Mouse (Mus musculus) MEL-GATA-1-ER (cell line): ENCODE measurements around the gene Acsl5.

Experiments used
- DNase-seq: peaks from one replicate; pipeline ENCODE4 v3.0.0-alpha.2; 2012; ENCODE audit warnings: low read depth; ENCODE audit errors: extremely low read depth

Gene Acsl5

DNA sequence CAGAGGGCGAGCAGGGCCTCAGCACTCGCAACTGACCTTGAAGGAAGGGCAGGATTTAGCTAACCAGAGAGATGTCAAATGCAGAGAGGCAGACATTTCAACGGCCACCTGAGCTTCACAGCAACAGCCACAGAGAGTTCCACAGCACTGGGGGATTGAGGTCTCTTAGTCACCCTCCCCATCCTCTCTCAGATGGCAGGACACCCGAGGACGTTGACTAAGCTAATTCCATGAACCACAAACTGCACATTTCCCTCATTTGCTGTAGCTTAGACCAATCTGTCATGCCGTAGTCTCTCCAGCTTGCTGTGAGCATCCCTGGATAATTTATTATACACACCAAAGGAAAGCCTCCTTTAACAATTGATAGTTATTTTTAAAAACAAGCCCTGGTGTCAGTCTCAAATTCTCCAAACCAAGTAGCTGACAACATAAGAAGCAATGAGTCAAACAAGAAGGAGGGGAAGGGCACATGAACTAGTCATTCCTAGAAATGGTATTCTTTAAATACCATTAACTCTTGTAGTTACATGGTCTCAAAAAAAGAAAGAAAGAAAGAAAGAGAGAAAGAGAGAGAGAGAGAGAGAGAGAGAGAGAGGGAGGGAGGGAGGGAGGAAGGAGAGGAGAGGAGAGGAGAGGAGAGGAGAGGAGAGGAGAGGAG lies 11.8 kb upstream of the Acsl5 start:
- DNase-seq: no peak

DNA sequence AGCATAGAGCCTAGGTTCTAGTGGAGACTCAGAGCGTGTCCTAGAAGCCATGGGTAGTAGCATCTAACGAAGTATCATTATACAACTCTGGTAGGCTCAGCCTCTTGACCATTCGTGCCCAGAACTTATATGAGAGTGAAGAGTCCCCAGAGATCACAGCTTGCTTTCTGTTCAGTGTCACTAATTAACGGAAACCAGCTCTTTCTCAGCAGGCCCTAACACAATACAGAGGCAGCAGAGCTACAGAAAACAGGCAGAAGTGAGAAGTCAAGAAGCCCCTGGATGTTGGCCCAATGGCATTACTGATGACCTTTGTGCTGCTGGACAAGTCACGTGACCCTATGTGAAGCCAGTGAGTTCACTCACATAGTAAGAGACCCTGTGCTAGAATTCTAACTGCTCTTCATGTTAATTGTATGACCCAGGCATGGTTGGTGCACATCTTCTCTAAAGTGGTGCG lies 10.5 kb upstream of the Acsl5 start, which contains the start of gene Gucy2g:
TSS of gene Gucy2g (minus strand) at position 51 of the 460 bp plus-strand sequence.
- no peak for DNase-seq

DNA sequence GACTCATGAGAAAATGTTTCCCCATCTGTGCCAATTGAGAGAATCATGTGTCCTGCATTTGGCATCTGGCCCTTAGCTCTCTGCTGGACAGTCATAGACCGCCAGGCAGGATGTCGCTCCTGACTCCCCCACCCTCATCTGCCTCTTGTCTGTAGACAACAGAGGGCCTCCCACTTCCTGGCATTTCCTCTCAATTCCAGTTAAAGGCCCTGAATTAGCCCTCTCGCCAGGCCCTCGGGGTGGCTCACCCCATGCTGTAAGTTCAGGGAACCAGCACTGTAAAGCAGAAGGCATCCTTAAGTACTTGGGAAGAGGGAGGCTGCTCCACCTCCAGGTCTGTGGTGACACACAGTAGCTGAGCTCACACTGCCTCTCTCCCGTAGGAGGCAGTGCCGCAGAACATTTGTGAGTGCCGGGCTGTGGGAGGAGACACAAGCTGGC lies 6.9 kb upstream of the Acsl5 start:
- DNase-seq: no peak

GRCm38 (mm10) chr19:55247563-55247962 lies 4.2 kb upstream of the Acsl5 start:
- no peak for DNase-seq

DNA sequence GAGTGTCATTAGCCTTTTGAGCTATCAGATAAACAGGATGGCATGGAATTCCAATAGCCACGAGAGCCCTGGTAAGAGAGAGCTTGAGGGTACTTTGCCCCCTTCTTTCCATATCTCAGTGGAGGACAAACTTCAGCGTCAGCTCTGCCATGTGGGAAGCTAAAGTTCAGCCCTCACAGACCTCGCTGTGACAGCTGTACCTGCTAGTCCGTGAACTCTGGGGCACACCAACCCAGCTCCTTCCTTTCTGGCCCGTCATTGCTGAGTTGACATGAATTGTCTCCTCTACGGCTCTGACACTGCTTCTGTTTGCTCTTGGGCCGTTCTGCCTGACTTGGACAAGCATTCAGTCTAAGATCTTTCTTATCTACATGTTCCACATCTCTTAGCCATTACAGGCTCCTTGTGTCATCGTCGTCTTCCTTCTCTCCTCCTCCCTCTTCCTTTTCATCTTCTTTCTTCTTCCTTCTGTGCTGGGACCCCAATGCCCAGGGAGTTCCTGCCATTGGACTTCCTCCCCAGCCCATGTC lies 3.7 kb upstream of the Acsl5 start:
- DNase-seq: no peak

DNA sequence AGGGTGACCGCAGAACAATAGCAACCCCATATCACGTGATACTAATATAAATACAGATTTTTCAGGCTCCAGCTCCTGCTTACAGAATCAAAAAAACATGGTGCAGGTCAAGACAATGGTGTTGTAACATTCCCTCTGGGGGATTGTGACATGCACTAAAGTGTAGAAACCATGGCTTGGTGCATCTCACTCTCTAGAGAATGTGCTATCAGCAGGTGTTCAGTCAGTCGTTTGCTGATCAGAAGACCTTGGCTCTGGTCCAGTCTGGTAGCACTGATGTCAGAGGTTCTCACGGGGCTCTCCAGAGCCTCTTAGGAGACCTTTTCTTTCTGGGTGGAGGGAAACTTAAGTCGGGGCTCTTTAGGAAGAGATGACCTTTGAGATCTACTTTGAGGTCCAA lies 1.3 kb upstream of the Acsl5 start:
- DNase-seq: no peak

DNA sequence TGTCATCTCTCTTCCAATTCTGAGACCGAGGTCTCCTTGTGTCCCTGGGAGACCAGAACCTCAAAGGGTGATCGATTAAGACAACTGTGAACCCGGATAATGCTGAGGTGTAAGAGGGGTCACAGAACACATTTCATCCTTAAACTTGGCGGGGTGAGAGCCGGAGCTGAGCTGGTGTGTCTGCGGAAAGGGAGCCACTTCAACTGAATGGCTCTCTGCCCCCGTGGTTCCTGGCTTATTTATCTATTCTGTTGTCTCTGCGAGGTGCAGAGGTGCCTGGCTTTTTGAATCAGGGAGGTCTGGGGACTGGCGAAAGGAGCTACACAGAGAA lies 1.5 kb downstream of the Acsl5 start:
- no peak for DNase-seq

GRCm38 (mm10) chr19:55253570-55254441 lies 2.1 kb downstream of the Acsl5 start:
- peak; percentile 84 for DNase-seq

DNA sequence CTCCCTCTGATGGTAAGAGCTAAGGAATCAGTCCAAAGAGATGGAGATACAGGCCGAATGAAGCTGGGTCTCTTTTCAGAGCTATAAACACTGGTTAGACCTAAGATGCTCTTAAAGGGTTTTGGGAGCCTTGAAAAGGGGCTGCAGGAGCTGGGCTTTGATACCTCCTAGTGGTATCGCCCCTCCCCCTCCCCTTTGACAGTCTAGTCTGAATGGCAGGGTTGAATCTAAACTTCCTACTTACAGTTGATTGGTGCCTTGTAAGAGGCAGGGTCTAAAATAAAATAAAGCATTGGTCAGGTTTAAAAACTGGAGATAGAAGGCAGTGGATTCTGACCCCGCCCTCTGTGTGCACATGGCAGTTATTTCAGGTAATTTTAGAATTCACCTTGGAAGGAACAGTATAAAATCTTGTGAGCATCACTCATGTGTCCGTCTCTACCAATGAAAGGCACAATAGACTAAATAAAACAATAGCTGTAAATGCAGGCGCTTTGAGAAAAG lies 2.8 kb downstream of the Acsl5 start:
- peak; percentile 96 for DNase-seq

- DNase-seq: no peak
Observed at GRCm38 (mm10) chr19:55256156-55256555, 4.4 kb downstream of the Acsl5 start.

DNA sequence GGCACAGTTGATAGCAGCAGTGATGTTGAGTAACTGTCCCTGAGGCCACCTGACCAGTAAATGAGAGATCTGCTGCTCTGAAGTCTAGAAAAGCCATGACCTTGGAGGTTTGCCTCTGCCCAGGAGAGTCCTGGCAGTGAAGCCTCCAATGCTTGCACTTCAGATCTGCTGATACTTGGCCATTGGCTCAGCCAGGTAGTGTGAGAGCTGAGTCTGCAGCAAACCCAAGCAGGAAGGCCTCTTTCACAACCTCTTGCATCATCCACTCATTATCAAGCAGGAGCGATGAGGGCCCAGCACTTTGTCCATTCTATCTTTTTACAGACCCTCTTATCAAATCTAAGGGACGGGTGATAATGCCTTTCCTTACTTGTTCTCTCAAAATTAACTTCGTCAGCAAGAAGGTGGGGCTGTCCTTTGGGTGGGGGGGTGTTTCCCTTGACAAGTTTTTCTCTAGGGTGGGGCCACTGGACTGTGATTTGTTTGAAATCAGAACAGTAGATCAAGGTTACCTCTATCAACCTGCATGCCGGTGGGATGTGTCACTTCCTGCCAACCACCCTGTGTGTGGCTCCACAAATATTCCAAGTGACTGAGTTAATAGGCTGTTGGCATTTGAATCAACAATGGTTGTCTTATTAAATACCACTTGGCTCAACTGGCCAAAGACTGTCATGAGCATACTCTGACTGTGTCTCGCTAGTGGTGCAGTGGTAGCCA lies 6.1 kb downstream of the Acsl5 start:
- DNase-seq: no peak

- no peak for DNase-seq
Observed at GRCm38 (mm10) chr19:55258514-55258913, 6.8 kb downstream of the Acsl5 start.

DNA sequence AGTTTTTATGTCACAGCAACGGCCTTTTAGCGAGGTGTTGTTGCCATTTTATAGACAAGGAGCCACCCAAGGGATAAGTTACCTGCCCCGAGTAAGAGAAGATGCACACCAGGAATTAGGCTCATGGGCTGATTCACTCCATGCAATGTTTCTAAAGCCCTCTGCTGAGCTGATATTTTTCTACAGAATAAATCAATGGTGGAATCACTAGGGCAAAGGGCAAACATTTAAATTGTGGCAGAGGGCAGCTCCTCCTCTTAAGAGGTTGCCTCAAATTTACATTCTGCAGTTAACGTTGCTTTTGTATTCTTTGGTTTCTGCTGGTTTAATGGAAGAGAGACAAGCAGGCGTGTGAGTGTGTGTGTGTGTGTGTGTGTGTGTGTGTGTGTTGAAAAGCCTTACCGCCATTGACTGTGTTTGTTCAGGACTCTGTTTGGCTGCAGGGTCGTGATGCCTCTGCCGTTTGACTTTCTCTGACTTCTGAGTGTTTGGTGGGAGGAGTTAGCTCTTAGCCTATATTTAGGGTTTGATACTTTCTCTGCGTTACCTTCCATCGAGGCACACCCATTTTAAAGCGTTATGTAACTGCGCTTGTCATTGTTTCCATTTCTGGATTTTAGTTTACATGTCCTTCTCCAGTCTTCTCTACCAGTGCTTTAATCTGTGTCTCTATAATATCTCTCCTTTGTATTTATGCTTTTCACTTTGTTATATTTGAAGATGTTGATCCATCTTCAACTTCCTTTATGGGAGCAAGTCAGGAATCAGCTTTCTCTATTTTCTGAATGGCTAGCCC lies 8.8 kb downstream of the Acsl5 start:
- no peak for DNase-seq

- DNase-seq: peak; percentile 70
Observed at GRCm38 (mm10) chr19:55265269-55265668, 13.5 kb downstream of the Acsl5 start.

DNA sequence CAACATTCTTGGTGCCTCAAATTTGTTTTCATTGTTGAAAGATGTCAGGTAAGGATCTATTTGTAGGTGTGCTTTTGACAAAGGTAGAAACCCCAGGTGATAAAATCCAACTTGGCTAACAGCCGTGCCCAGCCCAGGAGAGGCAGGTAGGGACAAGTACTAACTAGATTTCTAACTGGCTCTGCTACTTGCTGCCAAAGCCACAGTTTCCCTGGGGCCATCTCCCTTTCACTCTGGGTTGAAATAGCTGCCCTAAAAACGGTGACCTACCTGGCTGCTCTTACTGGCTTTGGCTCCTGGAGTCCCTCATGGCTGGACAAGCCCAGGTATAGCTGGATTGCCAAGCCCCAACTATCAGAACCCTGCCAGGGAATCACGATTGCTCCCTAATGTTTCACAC lies 15.0 kb downstream of the Acsl5 start:
- DNase-seq: no peak

- no peak for DNase-seq
Observed at GRCm38 (mm10) chr19:55268150-55268549, 16.4 kb downstream of the Acsl5 start.

DNA sequence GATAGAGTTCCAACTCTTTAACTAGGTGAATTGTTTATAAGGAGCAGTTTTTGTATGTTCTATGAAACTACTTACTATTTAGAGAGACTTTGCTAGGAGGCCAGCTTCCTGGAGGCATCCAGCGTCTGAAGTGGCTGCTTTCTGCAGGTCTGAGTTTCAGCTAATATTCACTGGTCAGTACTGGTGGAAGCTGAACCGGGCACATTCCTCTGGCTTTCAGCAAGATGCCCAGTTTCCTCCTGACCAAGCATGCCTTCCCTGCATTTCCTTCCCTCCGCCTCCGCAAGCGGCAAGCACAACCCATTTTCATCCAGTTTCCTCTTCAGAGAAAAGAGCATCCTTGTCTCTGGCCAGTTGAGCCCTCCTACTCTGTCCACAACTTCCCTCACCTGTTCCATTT lies 17.3 kb downstream of the Acsl5 start:
- DNase-seq: no peak

DNA sequence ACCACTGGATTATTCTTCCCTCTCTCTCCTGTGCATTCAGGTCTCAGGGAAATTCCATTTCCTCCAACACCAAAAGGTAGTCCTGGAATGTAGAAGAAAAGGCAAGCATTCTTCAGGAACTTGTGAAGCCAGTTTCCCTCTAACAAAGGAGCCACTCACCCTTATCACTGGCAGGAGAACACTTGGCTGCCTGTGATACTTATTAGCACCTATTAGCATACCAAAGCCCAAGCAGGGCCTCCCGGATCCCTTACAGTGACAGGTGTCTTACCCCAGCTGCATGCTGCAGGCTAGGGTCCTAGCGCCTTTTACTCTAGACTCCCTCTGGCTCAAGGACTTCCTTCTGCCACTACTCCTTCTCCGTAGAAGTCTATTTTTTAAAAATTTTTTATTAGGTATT lies 19.7 kb downstream of the Acsl5 start:
- no peak for DNase-seq

DNA sequence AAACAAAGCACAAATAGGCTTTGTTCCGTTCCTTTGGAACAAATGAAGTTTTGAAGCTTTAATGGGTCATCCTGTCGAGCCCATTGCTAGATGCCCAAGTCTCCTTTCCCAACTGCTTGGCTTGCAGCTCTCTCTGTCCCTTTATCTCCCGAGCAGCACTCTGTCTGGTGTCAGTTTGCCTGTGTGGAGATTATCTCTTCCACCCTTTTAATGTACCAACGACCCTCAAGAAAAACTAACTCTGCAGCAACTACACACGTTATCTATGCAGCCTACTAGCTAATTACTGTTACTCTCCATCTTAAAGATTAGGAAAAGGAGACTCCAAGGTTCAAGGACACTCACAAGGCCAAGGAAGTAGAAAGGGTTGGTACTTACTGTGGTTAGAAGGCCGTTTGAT lies 21.6 kb downstream of the Acsl5 start:
- DNase-seq: peak; percentile 43

DNA sequence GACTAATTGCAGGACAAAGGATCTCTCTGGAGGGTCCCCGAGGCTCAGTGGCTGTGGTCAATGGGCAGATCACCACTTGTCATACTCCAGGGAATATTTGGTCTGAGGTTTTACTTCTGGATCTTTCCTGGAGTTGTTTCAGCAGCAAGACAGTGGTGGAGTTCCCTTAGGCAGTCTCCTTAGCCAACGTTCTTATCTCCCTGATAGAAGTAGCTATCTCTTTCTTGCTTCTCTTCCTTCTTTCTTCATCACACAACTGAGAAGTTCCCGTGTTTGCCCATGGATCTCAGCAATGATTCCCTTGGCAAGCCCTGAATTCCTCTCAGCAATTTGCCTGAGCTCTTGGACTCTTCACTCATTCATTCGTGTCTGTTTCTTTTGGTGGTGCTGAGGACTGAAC lies 24.4 kb downstream of the Acsl5 start:
- no peak for DNase-seq

GRCm38 (mm10) chr19:55276770-55277169 lies 25.0 kb downstream of the Acsl5 start:
- no peak for DNase-seq
